Mouse (Mus musculus): ENCODE results near the gene Ccdc57.

Gene Ccdc57

GRCm38 (mm10) chr11:120820546-120820945 lies 112.1 kb downstream of the Ccdc57 start:
- DNase-seq = no peak

- DNase-seq = no peak
Observed at GRCm38 (mm10) chr11:120819556-120819955, 113.1 kb downstream of the Ccdc57 start.

- no peak for DNase-seq
Observed at GRCm38 (mm10) chr11:120818251-120818650, 114.4 kb downstream of the Ccdc57 start.

GRCm38 (mm10) chr11:120817358-120817757 lies 115.3 kb downstream of the Ccdc57 start:
- no peak for DNase-seq

- no peak for DNase-seq
Observed at GRCm38 (mm10) chr11:120812068-120812467, 120.6 kb downstream of the Ccdc57 start.

GRCm38 (mm10) chr11:120808010-120808409 lies 124.7 kb downstream of the Ccdc57 start:
- DNase-seq = no peak

GRCm38 (mm10) chr11:120805375-120806298 lies 127.0 kb downstream of the Ccdc57 start:
- no peak for DNase-seq

- no peak for DNase-seq
Observed at GRCm38 (mm10) chr11:120804769-120805168, 127.9 kb downstream of the Ccdc57 start.

GRCm38 (mm10) chr11:120804274-120804673 lies 128.4 kb downstream of the Ccdc57 start:
- DNase-seq = no peak

- DNase-seq = peak; percentile 95 to 96
Observed at GRCm38 (mm10) chr11:120800061-120800904, 132.4 kb downstream of the Ccdc57 start.

- DNase-seq = no peak
Observed at GRCm38 (mm10) chr11:120799316-120799890, 133.3 kb downstream of the Ccdc57 start.

- no peak for DNase-seq
Observed at GRCm38 (mm10) chr11:120798244-120798643, 134.4 kb downstream of the Ccdc57 start.

- no peak for DNase-seq
Observed at GRCm38 (mm10) chr11:120796614-120796946, 136.1 kb downstream of the Ccdc57 start.

GRCm38 (mm10) chr11:120795756-120796613 lies 136.7 kb downstream of the Ccdc57 start, which contains the start of gene Dus1l:
Gene Dus1l, minus strand, starts transcription at chr11:120796403.
- DNase-seq = peak; percentile 98

GRCm38 (mm10) chr11:120792652-120793051 lies 140.0 kb downstream of the Ccdc57 start:
- DNase-seq = no peak

- DNase-seq = no peak
Observed at GRCm38 (mm10) chr11:120789810-120790209, 142.9 kb downstream of the Ccdc57 start.

GRCm38 (mm10) chr11:120789355-120789754 lies 143.3 kb downstream of the Ccdc57 start:
- DNase-seq = no peak

GRCm38 (mm10) chr11:120788460-120788859 lies 144.2 kb downstream of the Ccdc57 start:
- DNase-seq = peak in 1 of 2 experiments; percentile 27

- no peak for DNase-seq
Observed at GRCm38 (mm10) chr11:120785145-120785544, 147.5 kb downstream of the Ccdc57 start.

GRCm38 (mm10) chr11:120784064-120784791 lies 148.4 kb downstream of the Ccdc57 start, which contains the start of the genes Rfng and Gps1:
Gene Rfng, minus strand, starts transcription at chr11:120784207.
Gene Gps1, plus strand, starts transcription at chr11:120784272.
- DNase-seq = peak; percentile 87 to 91

GRCm38 (mm10) chr11:120783426-120784063 lies 149.1 kb downstream of the Ccdc57 start:
- no peak for DNase-seq

Data from kidney, postnatal 4 days (tissue).